Mouse (Mus musculus) lung, adult 2 months (tissue): ENCODE data around the gene Cpm.

ENCODE experiments used
- CTCF ChIP-seq: fragments of 200-500 bp; IDR thresholded peaks from 2 replicates; pipeline ENCODE4 v1.5.1; 2011; ENCODE audit warnings: mild to moderate bottlenecking, low read length, control low read depth; ENCODE audit not compliant: insufficient read depth
- POLR2A ChIP-seq: fragments of 200-500 bp; IDR thresholded peaks from 2 replicates; pipeline ENCODE4 v1.6.1; 2011; ENCODE audit warnings: low read depth, mild to moderate bottlenecking, control low read depth, low read length, borderline replicate concordance; ENCODE audit errors: extremely low read depth

- TF ChIP-seq POLR2A (no peak), CTCF (no peak)
These were observed 40.3 kb downstream of the Cpm start for GRCm38 (mm10) chr10:117669449-117670090.
